Mouse (Mus musculus): ENCODE results near the gene Tbc1d15.
"Not testable (repeated sequence)": the region's sequence is repeated elsewhere in the genome, so short reads cannot be mapped to it uniquely, and the experiment has no call there.

The Tbc1d15 gene

GRCm38 (mm10) chr10:115241082-115241595, 10.1 kb downstream of the Tbc1d15 start:
- no peak for DNase-seq

GRCm38 (mm10) chr10:115237931-115238330, 13.3 kb downstream of the Tbc1d15 start:
- no peak for DNase-seq

- DNase-seq: no peak
Observed at GRCm38 (mm10) chr10:115236733-115237132, 14.5 kb downstream of the Tbc1d15 start.

GRCm38 (mm10) chr10:115235501-115235900, 15.8 kb downstream of the Tbc1d15 start:
- DNase-seq: no peak

GRCm38 (mm10) chr10:115233798-115234197, 17.5 kb downstream of the Tbc1d15 start:
- DNase-seq: no peak

GRCm38 (mm10) chr10:115232513-115232912, 18.8 kb downstream of the Tbc1d15 start:
- DNase-seq: no peak

GRCm38 (mm10) chr10:115229023-115229422, 22.2 kb downstream of the Tbc1d15 start:
- DNase-seq: no peak

GRCm38 (mm10) chr10:115226586-115226985, 24.7 kb downstream of the Tbc1d15 start:
- DNase-seq: no peak

- no peak for DNase-seq
Observed at GRCm38 (mm10) chr10:115223845-115224244, 27.4 kb downstream of the Tbc1d15 start.

GRCm38 (mm10) chr10:115212916-115213580, 38.2 kb downstream of the Tbc1d15 start:
- peak; percentile 42 for DNase-seq

- no peak for DNase-seq
Observed at GRCm38 (mm10) chr10:115205825-115206224, 45.4 kb downstream of the Tbc1d15 start.

- DNase-seq: no peak
Observed at GRCm38 (mm10) chr10:115205284-115205683, 46.0 kb downstream of the Tbc1d15 start.

- peak; percentile 27 for DNase-seq
Observed at GRCm38 (mm10) chr10:115191214-115191613, 60.1 kb downstream of the Tbc1d15 start.

GRCm38 (mm10) chr10:115187390-115187789, 63.9 kb downstream of the Tbc1d15 start:
- DNase-seq: no peak

GRCm38 (mm10) chr10:115184697-115185096, 66.6 kb downstream of the Tbc1d15 start, which contains the start of gene Tph2:
Tph2 (minus strand) TSS chr10:115185022.
- peak; percentile 64 for DNase-seq

GRCm38 (mm10) chr10:115181034-115181433, 70.2 kb downstream of the Tbc1d15 start:
- no peak for DNase-seq

GRCm38 (mm10) chr10:115178019-115178418, 73.2 kb downstream of the Tbc1d15 start:
- DNase-seq: not testable (repeated sequence)

- peak; percentile 58 for DNase-seq
Observed at GRCm38 (mm10) chr10:115175591-115175991, 75.7 kb downstream of the Tbc1d15 start.

- no peak for DNase-seq
Observed at GRCm38 (mm10) chr10:115173336-115173735, 77.9 kb downstream of the Tbc1d15 start.

GRCm38 (mm10) chr10:115171351-115171818, 79.9 kb downstream of the Tbc1d15 start:
- no peak for DNase-seq

GRCm38 (mm10) chr10:115170496-115171350, 80.5 kb downstream of the Tbc1d15 start:
- DNase-seq: no peak

- DNase-seq: no peak
Observed at GRCm38 (mm10) chr10:115169410-115169809, 81.9 kb downstream of the Tbc1d15 start.

- no peak for DNase-seq
Observed at GRCm38 (mm10) chr10:115160289-115160688, 91.0 kb downstream of the Tbc1d15 start.

All from cerebellum, adult 11 months (tissue).